Mouse (Mus musculus) gastrocnemius, postnatal 4 days (tissue): ENCODE results near the gene Ttll2. TPM values are rescaled to one million over a fixed set of nuclear protein-coding genes. Genes with fewer than 3 reads are reported as not detected.
"Not testable (repeated sequence)": the region's sequence is repeated elsewhere in the genome, so short reads cannot be mapped to it uniquely, and the experiment has no call there.

Experiments
- DNase-seq, 2 experiments: peaks; one replicate each; pipeline ENCODE4 v3.0.0; 2021 to 2022; ENCODE audit warnings: low spot score in 2 of 2, mixed read lengths in 2 of 2
- long read RNA-seq, 2 experiments: library from polyadenylated mRNA; stranded (forward); transcript quantifications; one replicate each; pipeline ENCODE4 v2.0.0; 2021
- total RNA-seq, 2 experiments: library from RNA; stranded (reverse); gene quantifications; 2 replicates each; pipeline ENCODE4 v1.2.3; 2021

Ttll2 gene
- not detected for total RNA-seq
- long read RNA-seq, experiment 1, result 0 reads
- long read RNA-seq, experiment 2, result 0 reads

- not testable (repeated sequence) for DNase-seq
Measured at GRCm38 (mm10) chr17:7352596-7352995, at the start of gene Ttll2. Ttll2 (minus strand) TSS chr17:7352696.

- DNase-seq, result not testable (repeated sequence)
Measured at GRCm38 (mm10) chr17:7399770-7400169, 47.3 kb upstream of the Ttll2 start.

- not testable (repeated sequence) for DNase-seq
Measured at GRCm38 (mm10) chr17:7398198-7398847, 45.8 kb upstream of the Ttll2 start.

- DNase-seq, result not testable (repeated sequence)
Measured at GRCm38 (mm10) chr17:7397079-7397478, 44.6 kb upstream of the Ttll2 start.

GRCm38 (mm10) chr17:7396288-7396687, 43.8 kb upstream of the Ttll2 start:
- not testable (repeated sequence) for DNase-seq

GRCm38 (mm10) chr17:7395671-7396070, 43.2 kb upstream of the Ttll2 start:
- not testable (repeated sequence) for DNase-seq

- not testable (repeated sequence) for DNase-seq
Measured at GRCm38 (mm10) chr17:7395116-7395515, 42.6 kb upstream of the Ttll2 start.

GRCm38 (mm10) chr17:7389898-7390297, 37.4 kb upstream of the Ttll2 start:
- DNase-seq, result not testable (repeated sequence)

GRCm38 (mm10) chr17:7388958-7389356, 36.5 kb upstream of the Ttll2 start:
- not testable (repeated sequence) for DNase-seq

- not testable (repeated sequence) for DNase-seq
Measured at GRCm38 (mm10) chr17:7388341-7388957, 36.0 kb upstream of the Ttll2 start.

GRCm38 (mm10) chr17:7386016-7386415, 33.5 kb upstream of the Ttll2 start:
- not testable (repeated sequence) for DNase-seq

GRCm38 (mm10) chr17:7385364-7385763, 32.9 kb upstream of the Ttll2 start, which contains the start of gene Unc93a2:
Unc93a2 (minus strand) TSS chr17:7385464.
- not testable (repeated sequence) for DNase-seq

GRCm38 (mm10) chr17:7383167-7384143, 31.0 kb upstream of the Ttll2 start:
- not testable (repeated sequence) for DNase-seq

- not testable (repeated sequence) for DNase-seq
Measured at GRCm38 (mm10) chr17:7382711-7383110, 30.2 kb upstream of the Ttll2 start.

GRCm38 (mm10) chr17:7377907-7378306, 25.4 kb upstream of the Ttll2 start:
- not testable (repeated sequence) for DNase-seq

- not testable (repeated sequence) for DNase-seq
Measured at GRCm38 (mm10) chr17:7376951-7377700, 24.6 kb upstream of the Ttll2 start.

- not testable (repeated sequence) for DNase-seq
Measured at GRCm38 (mm10) chr17:7371879-7372278, 19.4 kb upstream of the Ttll2 start, which contains the start of gene Gm49630. Gm49630 (minus strand) TSS chr17:7371979.

GRCm38 (mm10) chr17:7369401-7369800, 16.9 kb upstream of the Ttll2 start:
- DNase-seq, result not testable (repeated sequence)

GRCm38 (mm10) chr17:7366676-7367374, 14.3 kb upstream of the Ttll2 start:
- DNase-seq, result not testable (repeated sequence)

- not testable (repeated sequence) for DNase-seq
Measured at GRCm38 (mm10) chr17:7366265-7366664, 13.8 kb upstream of the Ttll2 start.
